ENCODE assay signal across 8 mouse cellular contexts in the genomic region with DNA sequence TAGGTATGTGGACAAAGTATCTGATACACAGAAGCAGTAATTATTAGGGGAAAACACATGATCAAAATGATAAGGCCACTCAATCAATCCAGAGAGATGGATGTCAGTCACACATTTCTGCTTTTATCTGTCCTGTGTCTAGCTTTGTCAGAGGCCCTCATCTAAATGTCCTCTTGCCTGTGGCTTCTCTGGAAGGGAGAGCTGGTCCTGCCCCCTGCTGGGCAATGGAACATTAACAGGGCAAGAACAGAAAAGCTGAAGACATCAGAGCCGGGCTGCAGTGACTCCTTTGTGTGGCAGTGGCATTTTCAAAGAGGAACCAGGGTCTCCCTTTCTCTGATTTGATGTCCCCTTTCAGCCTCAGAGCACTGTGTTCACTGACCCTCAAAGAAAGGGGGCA.
DNase-seq lines count a peak whose midpoint lies in the region; ATAC-seq and TF ChIP-seq lines count a peak whose summit lies in the region.
"Had no signal": no experiment of that assay in that cellular context is flagged by ENCODE, and none has a peak within 500 bp of the region (broad histone marks: within the 10 kb centered on the region; RNA-seq: fewer than 3 reads in every experiment).

No protein-coding gene starts in this region.

- no peak for TF ChIP-seq POLR2A in liver, adult 2 months (IDR thresholded peaks at IDR 0.05; ENCODE audit: extremely low read depth, insufficient read depth, low read length)

- DNase-seq in liver, adult 2 months (ENCODE audit: extremely low read depth, low read depth, low spot score): no peak
- DNase-seq in liver, embryonic 11.5 days (ENCODE audit: low spot score): no peak
- DNase-seq in adrenal gland, adult 18-20 months (ENCODE audit: low spot score in 2 of 2): peak; percentile 43 to 54
- DNase-seq in cerebellum, postnatal 14 days: peak; percentile 38 to 61
- DNase-seq in liver, postnatal 0 days: peak; percentile 54
- peak; percentile 37 for DNase-seq in stomach, postnatal 0 days (ENCODE audit: low spot score)
- DNase-seq: liver, embryonic 13.5 days had no signal

- peak; percentile 70 for TF ChIP-seq CTCF in liver, adult 2 months (IDR thresholded peaks at IDR 0.05; ENCODE audit: low read depth, low read length)
- TF ChIP-seq CTCF in liver, postnatal 0 days (IDR thresholded peaks at IDR 0.05; ENCODE audit: low read depth): peak; percentile 65
- TF ChIP-seq CTCF in stomach, postnatal 0 days (IDR thresholded peaks at IDR 0.05; ENCODE audit: low read depth): peak; percentile 75

- no peak overlapping the region for H3K4me3 ChIP-seq in liver, adult 2 months (ENCODE audit: insufficient read depth, low read depth, low read length)
- no peak overlapping the region for H3K4me3 ChIP-seq in liver, embryonic 11.5 days (ENCODE audit: low read depth, low read length)
- no peak overlapping the region for H3K4me3 ChIP-seq in liver, postnatal 0 days (ENCODE audit: low read depth, low read length)
- H3K4me3 ChIP-seq in stomach, postnatal 0 days (ENCODE audit: low read depth, low read length): no peak overlapping the region
- H3K4me3 ChIP-seq: liver, embryonic 13.5 days had no signal

- H3K9me3 ChIP-seq in liver, embryonic 11.5 days (ENCODE audit: control insufficient read depth, low read length): no peaks in the 10 kb centered on the region
- no peaks in the 10 kb centered on the region for H3K9me3 ChIP-seq in liver, postnatal 0 days (ENCODE audit: low read length)
- no peaks in the 10 kb centered on the region for H3K9me3 ChIP-seq in stomach, postnatal 0 days (ENCODE audit: control insufficient read depth, low read length)
- H3K9me3 ChIP-seq: liver, embryonic 13.5 days had no signal

- TF ChIP-seq EP300 in liver, postnatal 0 days (IDR thresholded peaks at IDR 0.05; ENCODE audit: low read depth): no peak
- TF ChIP-seq EP300 in stomach, postnatal 0 days (optimal IDR thresholded peaks at IDR 0.05): no peak

- peaks cover 11% of the 10 kb centered on the region for H3K4me1 ChIP-seq in liver, adult 2 months (ENCODE audit: control insufficient read depth, insufficient read depth, low read length)
- no peaks in the 10 kb centered on the region for H3K4me1 ChIP-seq in liver, embryonic 11.5 days (replicated peaks; ENCODE audit: control insufficient read depth, insufficient read depth, low read length)
- 0 out of 2 replicates have a peak, but pooled peaks cover 4% of the 10 kb centered on the region for H3K4me1 ChIP-seq in liver, postnatal 0 days (ENCODE audit: insufficient read depth)
- H3K4me1 ChIP-seq in stomach, postnatal 0 days (replicated peaks; ENCODE audit: control insufficient read depth, insufficient read depth): no peaks in the 10 kb centered on the region
- H3K4me1 ChIP-seq: liver, embryonic 13.5 days had no signal

- no peak overlapping the region for H3K4me2 ChIP-seq in liver, embryonic 11.5 days
- H3K4me2 ChIP-seq in liver, postnatal 0 days (ENCODE audit: low read depth, low read length): no peak overlapping the region
- H3K4me2 ChIP-seq in stomach, postnatal 0 days (replicated peaks; ENCODE audit: low read depth): no peak overlapping the region
- H3K4me2 ChIP-seq: liver, embryonic 13.5 days had no signal

- no peaks in the 10 kb centered on the region for H3K27me3 ChIP-seq in liver, adult 2 months (ENCODE audit: control insufficient read depth, insufficient read depth, low read length)
- H3K27me3 ChIP-seq in liver, embryonic 11.5 days (replicated peaks; ENCODE audit: control insufficient read depth, insufficient read depth, low read length): no peaks in the 10 kb centered on the region
- no peaks in the 10 kb centered on the region for H3K27me3 ChIP-seq in liver, postnatal 0 days (ENCODE audit: insufficient read depth, low read length)
- no peaks in the 10 kb centered on the region for H3K27me3 ChIP-seq in stomach, postnatal 0 days (ENCODE audit: control insufficient read depth, insufficient read depth, low read length)
- H3K27me3 ChIP-seq: liver, embryonic 13.5 days had no signal

- peaks cover 27% of the 10 kb centered on the region; the same call in 1 of the 2 replicates for H3K79me2 ChIP-seq in liver, adult 2 months (ENCODE audit: control insufficient read depth, insufficient read depth, low read length)

- no peak overlapping the region for H3K27ac ChIP-seq in liver, adult 2 months (replicated peaks; ENCODE audit: insufficient read depth, low read depth, low read length)
- no peak overlapping the region for H3K27ac ChIP-seq in liver, embryonic 11.5 days (ENCODE audit: low read depth, low read length)
- no peak overlapping the region for H3K27ac ChIP-seq in liver, postnatal 0 days (ENCODE audit: low read depth)
- no peak overlapping the region for H3K27ac ChIP-seq in stomach, postnatal 0 days (replicated peaks)
- H3K27ac ChIP-seq: liver, embryonic 13.5 days had no signal

- H3K9ac ChIP-seq in liver, adult 2 months (ENCODE audit: low read depth, low read length): no peak overlapping the region
- H3K9ac ChIP-seq in liver, embryonic 11.5 days (ENCODE audit: low read depth, low read length): no peak overlapping the region
- H3K9ac ChIP-seq in liver, postnatal 0 days (replicated peaks): no peak overlapping the region
- H3K9ac ChIP-seq in stomach, postnatal 0 days (ENCODE audit: low read length): no peak overlapping the region
- H3K9ac ChIP-seq: liver, embryonic 13.5 days had no signal

- H3K36me3 ChIP-seq in liver, adult 2 months (ENCODE audit: control insufficient read depth, insufficient read depth, low read length): no peaks in the 10 kb centered on the region; the same call in 1 of the 2 replicates
- H3K36me3 ChIP-seq in liver, embryonic 11.5 days (ENCODE audit: control insufficient read depth, insufficient read depth, low read length): no peaks in the 10 kb centered on the region; the same call in 1 of the 2 replicates
- H3K36me3 ChIP-seq in liver, postnatal 0 days (replicated peaks; ENCODE audit: insufficient read depth, low read length): 0 out of 2 replicates have a peak, but pooled peaks cover 3% of the 10 kb centered on the region
- H3K36me3 ChIP-seq in stomach, postnatal 0 days (ENCODE audit: control insufficient read depth, insufficient read depth, low read length): no peaks in the 10 kb centered on the region
- H3K36me3 ChIP-seq: liver, embryonic 13.5 days had no signal

- ATAC-seq in liver, embryonic 11.5 days (replicated peaks; ENCODE audit: low FRiP score): no peak
- ATAC-seq in hematopoietic stem cell, adult 5-6 weeks (replicated peaks in 1 of 2; ENCODE audit: insufficient read depth in 1 of 2, low FRiP score in 2 of 2, low TSS enrichment in 1 of 2, low read depth in 1 of 2, poor library complexity in 2 of 2, severe bottlenecking in 2 of 2): peak; percentile 54 to 56; a peak in 2 of 4 replicates
- no peak for ATAC-seq in liver, postnatal 0 days
- ATAC-seq in stomach, postnatal 0 days (ENCODE audit: low FRiP score, low TSS enrichment): no peak

- WGBS in liver, adult 2 months: 50% methylated on average over 1 of the region's 1 CpGs
- WGBS in liver, embryonic 11.5 days: 27% methylated on average over 1 of the region's 1 CpGs
- 38% methylated on average over 1 of the region's 1 CpGs for WGBS in liver, postnatal 0 days (ENCODE audit: insufficient replicate concordance)
- WGBS in stomach, postnatal 0 days: 33% methylated on average over 1 of the region's 1 CpGs

Comparison
In these comparisons a context has a peak if more than half of its experiments do, and no peak if none do; other contexts are left out.
1. DNase-seq: peak in adrenal gland, adult 18-20 months (2 of 2), cerebellum, postnatal 14 days (2 of 2), liver, postnatal 0 days (single experiment) and stomach, postnatal 0 days (single experiment); none in liver, adult 2 months (single experiment) and liver, embryonic 11.5 days (single experiment).
2. ATAC-seq: peak in hematopoietic stem cell, adult 5-6 weeks (2 of 2); none in liver, embryonic 11.5 days (single experiment), liver, postnatal 0 days (single experiment) and stomach, postnatal 0 days (single experiment).
3. Peak in every context shown above with its lines, with median percentiles within 50 percentile points of each other: CTCF ChIP-seq.